Mouse (Mus musculus): ENCODE data around the gene Tcp11l2.

DNA sequence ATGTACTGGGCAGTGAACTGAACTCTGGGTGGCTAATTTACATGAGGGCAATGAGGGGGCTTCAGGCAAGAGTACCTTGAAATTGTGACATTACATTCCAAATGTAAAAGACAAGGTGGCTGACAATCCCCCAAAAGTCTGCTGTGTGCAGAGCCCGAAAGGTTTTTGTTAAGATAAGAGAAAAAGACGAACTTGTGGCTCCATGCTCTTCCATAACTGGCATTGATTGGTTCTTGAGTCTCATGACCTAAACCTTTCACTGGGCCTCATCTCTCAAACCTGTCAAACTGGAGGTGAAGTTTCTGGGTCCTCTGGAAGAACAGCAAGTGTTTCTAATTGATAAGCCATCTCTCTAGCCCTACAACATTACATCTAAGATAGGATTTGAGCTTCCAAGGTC is 3.1 kb downstream of the Tcp11l2 start:
- TF ChIP-seq CTCF (IDR thresholded peaks at IDR 0.05; ENCODE audit: low read depth): no peak
- no peak for TF ChIP-seq EP300 (IDR thresholded peaks at IDR 0.05; ENCODE audit: low read depth)
